Mouse (Mus musculus) MEL (cell line): ENCODE measurements around the gene Ntn5. TPM values are rescaled to one million over a fixed set of nuclear protein-coding genes. Genes with fewer than 3 reads are reported as not detected.

Source experiments
- DNase-seq: peaks from one replicate; pipeline ENCODE4 v3.0.0; 2011; ENCODE audit warnings: low read depth, low spot score
- H3K27ac ChIP-seq: 2 replicates; pipeline ENCODE4 v1.5.1; 2012; ENCODE audit warnings: low read depth, mild to moderate bottlenecking, control low read depth, low read length, moderate library complexity; ENCODE audit not compliant: control insufficient read depth
- H3K27me3 ChIP-seq, 2 experiments: fragments of 150-350 bp in 1 of 2; sonication (generic) in 1 of 2; 2 replicates each; pipeline ENCODE4 v1.6.1; 2012; ENCODE audit warnings: low read length in 2 of 2, mild to moderate bottlenecking in 2 of 2, improper control_type of control experiment in 1 of 2, moderate library complexity in 1 of 2; ENCODE audit not compliant: insufficient read depth in 2 of 2, control insufficient read depth in 1 of 2
- H3K36me3 ChIP-seq, 2 experiments: 2 replicates each; pipeline ENCODE4 v1.6.1; 2012 to 2014; ENCODE audit warnings: low read length in 2 of 2, improper control_type of control experiment in 1 of 2, inconsistent platforms in 1 of 2, mild to moderate bottlenecking in 1 of 2; ENCODE audit not compliant: insufficient read depth in 2 of 2, control insufficient read depth in 1 of 2
- H3K4me1 ChIP-seq, 2 experiments: fragments of 150-350 bp in 1 of 2; sonication (generic) in 1 of 2; 2 replicates each; pipeline ENCODE4 v1.6.1; 2012; ENCODE audit warnings: low read length in 2 of 2, improper control_type of control experiment in 1 of 2, mild to moderate bottlenecking in 1 of 2; ENCODE audit not compliant: insufficient read depth in 2 of 2, control insufficient read depth in 1 of 2
- H3K4me3 ChIP-seq, 2 experiments: fragments of 150-350 bp in 1 of 2; sonication (generic) in 1 of 2; 2 replicates each; pipeline ENCODE4 v1.5.1; 2012; ENCODE audit warnings: low read depth in 2 of 2, low read length in 2 of 2, mild to moderate bottlenecking in 2 of 2, moderate library complexity in 2 of 2, control low read depth in 1 of 2, improper control_type of control experiment in 1 of 2; ENCODE audit not compliant: control insufficient read depth in 1 of 2, insufficient read depth in 1 of 2
- H3K79me2 ChIP-seq: 2 replicates; pipeline ENCODE4 v1.6.1; 2012; ENCODE audit warnings: mild to moderate bottlenecking, low read length, moderate library complexity; ENCODE audit not compliant: control insufficient read depth, poor library complexity, insufficient read depth
- H3K9ac ChIP-seq: 2 replicates; pipeline ENCODE4 v1.6.1; 2012; ENCODE audit warnings: low read depth, mild to moderate bottlenecking, control low read depth, low read length, moderate library complexity; ENCODE audit not compliant: control insufficient read depth, poor library complexity, severe bottlenecking
- H3K9me3 ChIP-seq: fragments of 150-350 bp; sonication (generic); replicated peaks from 2 replicates; pipeline ENCODE4 v1.6.1; 2012; ENCODE audit warnings: mild to moderate bottlenecking, low read length, improper control_type of control experiment, moderate library complexity; ENCODE audit not compliant: insufficient read depth
- BHLHE40 ChIP-seq: IDR thresholded peaks from 2 replicates; pipeline ENCODE4 v1.6.1; 2012; ENCODE audit warnings: low read depth, mild to moderate bottlenecking, inconsistent platforms, low read length, improper control_type of control experiment, borderline replicate concordance
- CHD1 ChIP-seq: IDR thresholded peaks from 2 replicates; pipeline ENCODE4 v1.6.1; 2012; ENCODE audit warnings: low read depth, mild to moderate bottlenecking, inconsistent platforms, low read length, improper control_type of control experiment
- CHD2 ChIP-seq: IDR thresholded peaks from 2 replicates; pipeline ENCODE4 v1.6.1; 2011; ENCODE audit warnings: low read length, improper control_type of control experiment
- E2F4 ChIP-seq: IDR thresholded peaks from 2 replicates; pipeline ENCODE4 v1.6.1; 2011; ENCODE audit warnings: low read depth, low read length, improper control_type of control experiment, borderline replicate concordance
- ELF1 ChIP-seq: IDR thresholded peaks from 2 replicates; pipeline ENCODE4 v1.6.1; 2014; ENCODE audit warnings: low read depth, mild to moderate bottlenecking, inconsistent platforms, low read length, improper control_type of control experiment, moderate library complexity
- EP300 ChIP-seq, 2 experiments: IDR thresholded peaks; 2 replicates each; pipeline ENCODE4 v1.6.1; 2011; ENCODE audit warnings: improper control_type of control experiment in 2 of 2, low read length in 2 of 2, low read depth in 1 of 2, mild to moderate bottlenecking in 1 of 2
- ETS1 ChIP-seq: IDR thresholded peaks from 2 replicates; pipeline ENCODE4 v1.6.1; 2012; ENCODE audit warnings: low read depth, mild to moderate bottlenecking, inconsistent platforms, low read length, improper control_type of control experiment, moderate library complexity
- HCFC1 ChIP-seq: IDR thresholded peaks from 2 replicates; pipeline ENCODE4 v1.6.1; 2012; ENCODE audit warnings: low read depth, mild to moderate bottlenecking, inconsistent platforms, low read length, improper control_type of control experiment, moderate library complexity
- JUND ChIP-seq: IDR thresholded peaks from 2 replicates; pipeline ENCODE4 v1.6.1; 2011; ENCODE audit warnings: low read depth, mild to moderate bottlenecking, improper control_type of control experiment, low read length
- KAT2A ChIP-seq: conservative IDR thresholded peaks from 2 replicates; pipeline ENCODE4 v1.6.1; 2012; ENCODE audit warnings: low read depth, low read length, improper control_type of control experiment, inconsistent platforms
- MAFK ChIP-seq: IDR thresholded peaks from 2 replicates; pipeline ENCODE4 v1.6.1; 2011; ENCODE audit warnings: low read depth, mild to moderate bottlenecking, low read length, improper control_type of control experiment, borderline replicate concordance
- MAX ChIP-seq: IDR thresholded peaks from 2 replicates; pipeline ENCODE4 v1.6.1; 2011; ENCODE audit warnings: low read length, improper control_type of control experiment
- MEF2A ChIP-seq: IDR thresholded peaks from 2 replicates; pipeline ENCODE4 v1.6.1; 2014; ENCODE audit warnings: low read depth, mild to moderate bottlenecking, inconsistent platforms, low read length, improper control_type of control experiment; ENCODE audit not compliant: poor library complexity, insufficient replicate concordance, severe bottlenecking; ENCODE audit errors: extremely low read depth
- MXI1 ChIP-seq: IDR thresholded peaks from 2 replicates; pipeline ENCODE4 v1.6.1; 2011; ENCODE audit warnings: mild to moderate bottlenecking, low read depth, low read length, improper control_type of control experiment
- MYC ChIP-seq: IDR thresholded peaks from 2 replicates; pipeline ENCODE4 v1.6.1; 2011; ENCODE audit warnings: low read depth, mild to moderate bottlenecking, low read length, improper control_type of control experiment, moderate library complexity
- NELFE ChIP-seq: IDR thresholded peaks from 2 replicates; pipeline ENCODE4 v1.6.1; 2011; ENCODE audit warnings: low read depth, low read length, improper control_type of control experiment
- NRF1 ChIP-seq: IDR thresholded peaks from 2 replicates; pipeline ENCODE4 v1.6.1; 2014; ENCODE audit warnings: low read depth, mild to moderate bottlenecking, inconsistent platforms, low read length, improper control_type of control experiment, moderate library complexity; ENCODE audit not compliant: poor library complexity, insufficient read depth, severe bottlenecking
- POLR2A ChIP-seq, 2 experiments: IDR thresholded peaks; 2 replicates each; pipeline ENCODE4 v1.6.1; 2011 to 2012; ENCODE audit warnings: low read length in 2 of 2, mild to moderate bottlenecking in 2 of 2, control low read depth in 1 of 2, improper control_type of control experiment in 1 of 2, low read depth in 1 of 2, moderate library complexity in 1 of 2; ENCODE audit not compliant: control insufficient read depth in 1 of 2, insufficient read depth in 1 of 2, poor library complexity in 1 of 2
- POLR2AphosphoS2 ChIP-seq: IDR thresholded peaks from 2 replicates; pipeline ENCODE4 v1.6.1; 2011; ENCODE audit warnings: low read length, improper control_type of control experiment
- RCOR1 ChIP-seq: IDR thresholded peaks from 2 replicates; pipeline ENCODE4 v1.6.1; 2012; ENCODE audit warnings: low read depth, mild to moderate bottlenecking, inconsistent platforms, low read length, improper control_type of control experiment
- SIN3A ChIP-seq: IDR thresholded peaks from 2 replicates; pipeline ENCODE4 v1.6.1; 2012; ENCODE audit warnings: low read length, improper control_type of control experiment, inconsistent platforms
- TAL1 ChIP-seq: IDR thresholded peaks from 2 replicates; pipeline ENCODE4 v1.6.1; 2012; ENCODE audit warnings: mild to moderate bottlenecking, inconsistent platforms, low read length, moderate library complexity, mixed read lengths
- TBP ChIP-seq: IDR thresholded peaks from 2 replicates; pipeline ENCODE4 v1.8.0; 2011; ENCODE audit warnings: low read depth, low read length, improper control_type of control experiment
- TCF12 ChIP-seq: IDR thresholded peaks from 2 replicates; pipeline ENCODE4 v1.6.1; 2014; ENCODE audit warnings: low read depth, mild to moderate bottlenecking, inconsistent platforms, low read length, improper control_type of control experiment, moderate library complexity
- UBTF ChIP-seq: IDR thresholded peaks from 2 replicates; pipeline ENCODE4 v1.6.1; 2012; ENCODE audit warnings: low read depth, mild to moderate bottlenecking, inconsistent platforms, low read length, improper control_type of control experiment, moderate library complexity, borderline replicate concordance; ENCODE audit not compliant: insufficient read depth
- USF1 ChIP-seq: IDR thresholded peaks from 2 replicates; pipeline ENCODE4 v1.6.1; 2014; ENCODE audit warnings: low read depth, mild to moderate bottlenecking, inconsistent platforms, low read length, improper control_type of control experiment, moderate library complexity
- USF2 ChIP-seq, 2 experiments: IDR thresholded peaks; 2 replicates each; pipeline ENCODE4 v1.6.1; 2011 to 2012; ENCODE audit warnings: improper control_type of control experiment in 2 of 2, low read length in 2 of 2, borderline replicate concordance in 1 of 2, inconsistent platforms in 1 of 2, low read depth in 1 of 2, mild to moderate bottlenecking in 1 of 2; ENCODE audit not compliant: insufficient read depth in 1 of 2
- ZMIZ1 ChIP-seq: IDR thresholded peaks from 2 replicates; pipeline ENCODE4 v1.6.1; 2012; ENCODE audit warnings: low read depth, mild to moderate bottlenecking, inconsistent platforms, low read length, improper control_type of control experiment, moderate library complexity
- polyA plus RNA-seq, 2 experiments: library from polyadenylated mRNA; stranded (reverse) in 1 of 2; unstranded in 1 of 2; fragments of >175 nt in 1 of 2; fragments of >200 nt in 1 of 2; gene quantifications; 2 replicates each; pipeline versions ENCODE4 v1.2.1 to v1.2.4; 2012; ENCODE audit warnings: low replicate concordance in 2 of 2, low read depth in 1 of 2; ENCODE audit not compliant: insufficient read length in 2 of 2, insufficient read depth in 1 of 2, missing spikeins in 1 of 2
- total RNA-seq: library from RNA; depleted of rRNA; stranded (reverse); fragments of 300-350 nt; gene quantifications from 2 replicates; pipeline ENCODE4 v1.2.3, GENCODE M21; 2012

Ntn5 gene
- total and polyA plus RNA-seq, 3 experiments: 0.13 TPM; not detected in 2

DNA sequence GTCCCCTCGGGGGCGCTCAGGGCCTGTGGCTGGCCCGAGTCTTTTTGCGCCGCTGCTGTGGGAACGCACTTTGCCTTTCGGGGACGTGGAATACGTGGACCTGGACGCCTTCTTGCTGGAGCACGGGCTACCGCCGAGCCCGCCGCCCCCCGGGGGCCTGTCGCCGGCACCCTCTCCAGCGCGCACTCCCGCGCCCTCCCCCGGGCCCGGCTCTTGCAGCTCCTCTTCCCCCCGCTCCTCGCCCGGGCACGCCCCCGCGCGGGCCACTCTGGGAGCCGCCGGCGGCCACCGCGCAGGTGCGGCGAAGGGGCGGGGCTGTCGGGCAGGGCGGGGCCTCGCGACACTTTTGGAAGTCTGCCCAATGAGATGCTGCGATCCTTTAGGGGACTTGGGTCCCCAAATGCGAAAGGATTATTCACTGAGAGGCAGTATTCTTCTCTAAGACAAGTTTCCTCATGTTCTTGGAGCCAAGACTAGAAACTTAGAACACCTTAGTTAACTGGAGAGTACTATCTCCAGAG lies 23.0 kb downstream of the Ntn5 start (continued):
- TF ChIP-seq MAFK: no peak
- no peak for TF ChIP-seq ELF1
- peak; percentile 90 for TF ChIP-seq ZMIZ1
- no peak for TF ChIP-seq KAT2A
- TF ChIP-seq TCF12: peak; percentile 43
- TF ChIP-seq SIN3A: peak; percentile 77
- TF ChIP-seq POLR2AphosphoS2: peak; percentile 94

- Histone ChIP-seq H3K4me1 (peaks cover 0 to 12% of the 10 kb centered on the region in 2 experiments; a peak in 1 of 4 replicates), H3K79me2 (peaks cover 7% of the 10 kb centered on the region)
- DNase-seq: peak; percentile 98
- TF ChIP-seq MXI1 (peak; percentile 95), SIN3A (peak; percentile 62; the same call in 1 of the 2 replicates), USF2 (IDR thresholded peaks at IDR 0.05; ENCODE audit: borderline replicate concordance in 1 of 2, insufficient read depth in 1 of 2, low read depth in 1 of 2, low read length in 2 of 2) (peak in 1 of 2 experiments; percentile 81; a peak in 2 of 4 replicates), E2F4 (no peak), JUND (no peak), KAT2A (no peak; the same call in 1 of the 2 replicates), TAL1 (no peak), MEF2A (no peak), TCF12 (peak; percentile 49; the same call in 1 of the 2 replicates), ELF1 (0 out of 2 replicates have a peak, but pooled peaks have one; percentile 37), BHLHE40 (peak; percentile 97), NELFE (peak; percentile 64), CHD2 (no peak), MAFK (no peak), HCFC1 (peak; percentile 80), POLR2A (IDR thresholded peaks at IDR 0.05; ENCODE audit: control insufficient read depth in 1 of 2, insufficient read depth in 1 of 2, low read depth in 1 of 2, low read length in 2 of 2, poor library complexity in 1 of 2) (peak; percentile 45 to 88; a peak in 3 of 4 replicates), EP300 (IDR thresholded peaks at IDR 0.05; ENCODE audit: low read depth in 1 of 2, low read length in 2 of 2) (no peak; a peak in 1 of 4 replicates), ETS1 (peak; percentile 68), UBTF (no peak), NRF1 (peak; percentile 77), CHD1 (peak; percentile 92; the same call in 1 of the 2 replicates), TBP (peak; percentile 76), RCOR1 (no peak), POLR2AphosphoS2 (peak; percentile 89), ZMIZ1 (peak; percentile 22; the same call in 1 of the 2 replicates), MAX (peak; percentile 94), MYC (peak; percentile 96), USF1 (peak; percentile 96)
- TF ChIP-seq, all 39 proteins: peak for 18
- Histone ChIP-seq H3K36me3 (peaks cover 0 to 5% of the 10 kb centered on the region in 2 experiments; a peak in 2 of 4 replicates), H3K4me3 (peak overlapping the region; percentile 51 to 61), H3K9me3 (no peaks in the 10 kb centered on the region), H3K9ac (peak overlapping the region; percentile 85), H3K27ac (peak overlapping the region; percentile 98), H3K27me3 (no peaks in the 10 kb centered on the region)
Measured at GRCm38 (mm10) chr7:45707375-45707967, 23.6 kb downstream of the Ntn5 start.
